Mouse (Mus musculus) CD4-positive helper T cell, adult 2 months (primary cell): ENCODE measurements around the gene Mecr.
A peak's percentile ranks its signal among the peaks of the same experiment; 100 is the strongest.
"Not testable (repeated sequence)": the region's sequence is repeated elsewhere in the genome, so short reads cannot be mapped to it uniquely, and the experiment has no call there.

Experiments
- DNase-seq: peaks from one replicate; pipeline ENCODE4 v3.0.0-alpha.2; 2012; ENCODE audit warnings: low read depth, missing footprints, low spot score

The Mecr gene

DNA sequence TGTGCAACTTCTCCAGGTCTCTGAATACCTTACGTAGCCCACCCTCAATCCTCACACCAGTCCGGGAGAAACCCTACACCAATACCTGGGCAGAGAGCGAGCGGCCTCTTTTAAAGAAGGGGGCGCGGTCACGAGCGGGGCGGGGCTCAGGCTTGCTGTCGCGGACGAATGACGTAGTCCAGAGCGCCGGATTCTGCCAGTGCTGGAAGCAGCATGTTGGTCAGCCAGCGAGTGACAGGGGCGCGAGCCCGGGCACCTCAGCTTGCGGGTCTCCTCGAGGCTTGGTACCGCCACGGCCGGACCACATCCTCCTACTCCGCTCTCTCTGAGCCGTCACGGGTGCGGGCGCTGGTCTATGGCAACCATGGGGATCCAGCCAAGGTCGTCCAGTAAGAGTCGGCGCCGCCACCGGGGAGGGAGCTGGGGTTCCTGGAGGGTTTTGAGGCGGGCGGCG lies at the start of gene Mecr:
Mecr (plus strand) TSS at position 181 of the 454 bp plus-strand sequence.
- DNase-seq = peak; percentile 91

DNA sequence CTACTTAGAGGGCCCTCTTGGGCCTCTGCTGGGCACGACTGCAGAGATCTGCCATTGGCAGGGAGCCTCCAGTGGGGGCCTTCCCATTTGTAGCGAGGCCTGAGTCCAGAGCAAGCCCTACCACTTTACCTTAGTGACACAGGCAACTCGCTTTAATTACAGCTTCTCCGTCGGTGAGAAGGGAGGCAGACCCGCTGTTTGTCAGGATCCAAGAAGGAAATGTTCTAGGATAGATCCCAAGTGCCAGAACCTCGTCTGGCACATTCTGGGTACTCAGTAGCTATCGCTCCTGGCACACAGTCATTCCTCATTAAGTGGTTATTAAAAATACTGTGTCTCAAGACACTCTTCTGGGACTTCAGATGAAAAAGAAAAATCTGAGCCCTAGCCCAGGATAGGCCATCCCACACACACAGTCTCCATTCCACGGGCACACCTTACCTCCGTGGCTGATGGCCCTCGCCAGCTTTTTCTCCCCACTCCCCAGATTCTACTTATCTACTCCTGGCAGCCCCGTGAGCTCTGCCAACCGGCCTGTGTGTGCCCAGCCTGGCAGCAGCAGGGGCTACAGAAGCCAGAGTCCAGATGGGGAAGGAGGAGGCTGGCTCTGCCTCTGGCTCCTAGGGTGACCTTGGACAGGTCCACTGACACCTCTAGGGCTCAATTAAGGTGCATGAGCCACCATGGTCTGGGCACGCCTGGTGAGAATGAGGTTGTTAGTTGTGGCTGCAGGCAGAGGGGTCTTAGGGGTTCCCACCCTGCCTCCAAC lies 46.8 kb upstream of the Mecr start:
- DNase-seq = no peak

DNA sequence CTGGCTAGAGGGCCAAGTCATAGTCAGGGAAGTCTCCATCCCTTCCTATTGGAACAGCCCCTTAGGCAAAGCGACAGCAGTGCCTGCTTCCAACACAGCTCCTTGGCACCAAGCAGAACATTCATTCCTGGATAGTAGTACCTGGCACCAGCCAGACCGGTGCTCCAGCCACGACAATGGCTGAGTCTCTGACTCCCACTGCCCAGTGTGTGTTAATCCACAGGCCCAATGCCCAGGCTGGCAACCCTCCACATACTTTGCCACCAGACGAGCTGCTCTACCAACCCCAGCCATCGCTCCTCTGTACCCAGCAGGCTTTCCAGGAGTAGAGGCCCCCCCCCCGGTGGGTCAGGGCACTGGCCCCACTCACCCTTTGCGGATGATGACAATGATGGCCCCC lies 45.8 kb upstream of the Mecr start:
- DNase-seq = no peak

DNA sequence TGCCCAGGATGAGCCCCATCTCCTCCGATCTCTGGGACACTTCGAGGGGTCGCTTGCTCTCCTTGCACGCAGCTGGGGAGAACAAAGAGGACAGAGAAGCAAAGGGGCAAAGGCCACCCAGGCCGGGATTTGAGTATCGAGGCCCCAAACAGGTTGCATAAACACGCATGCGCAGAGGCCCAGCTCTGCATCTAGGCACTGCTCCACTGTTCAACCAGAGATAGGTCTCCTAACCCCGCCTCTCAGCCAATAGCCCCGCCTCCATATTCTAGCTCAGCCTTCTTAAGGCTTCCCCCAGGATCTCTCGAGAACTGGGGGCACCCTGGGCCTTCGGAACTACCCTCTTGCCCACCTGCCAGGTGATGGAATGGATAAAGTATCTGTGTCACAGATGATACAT lies 45.4 kb upstream of the Mecr start:
- no peak for DNase-seq

DNA sequence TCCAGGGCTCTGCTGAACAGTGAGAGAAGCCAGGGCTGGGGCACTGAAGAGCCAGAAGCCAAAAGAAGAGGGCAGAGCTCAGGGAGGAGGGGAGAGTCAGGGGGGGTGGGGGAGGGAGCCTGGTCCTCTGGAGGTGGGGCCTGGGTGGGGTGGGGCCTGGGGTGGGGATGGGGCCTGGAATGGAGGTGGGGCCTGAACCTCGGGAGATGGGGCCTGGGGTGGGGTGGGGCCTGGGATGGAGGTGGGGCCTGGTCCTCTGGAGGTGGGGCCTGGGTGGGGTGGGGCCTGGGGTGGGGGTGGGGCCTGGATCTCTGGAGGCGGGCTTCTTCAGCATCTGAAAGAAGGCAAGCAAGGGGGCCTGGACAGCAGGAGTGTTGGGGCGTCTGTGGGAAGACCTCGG lies 44.3 kb upstream of the Mecr start:
- DNase-seq = no peak

DNA sequence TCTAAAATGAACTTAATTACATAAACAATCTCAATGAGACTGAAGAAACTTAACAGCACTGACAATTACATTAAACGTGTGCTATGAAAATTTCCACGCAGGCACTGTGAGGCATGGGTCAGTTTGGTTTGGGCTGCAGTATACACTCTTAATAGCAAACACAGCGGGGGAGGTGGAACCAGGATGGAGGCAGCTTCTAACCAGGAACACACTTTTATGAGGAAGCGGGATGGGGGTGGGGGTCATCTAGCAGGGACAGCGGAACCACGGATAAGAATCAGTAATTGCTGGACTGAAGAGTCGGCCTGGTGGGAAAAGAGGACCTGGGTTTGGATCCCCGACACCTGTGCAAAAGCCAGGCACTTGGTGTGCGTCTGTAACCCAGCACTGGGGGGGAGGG lies 39.4 kb upstream of the Mecr start:
- no peak for DNase-seq

DNA sequence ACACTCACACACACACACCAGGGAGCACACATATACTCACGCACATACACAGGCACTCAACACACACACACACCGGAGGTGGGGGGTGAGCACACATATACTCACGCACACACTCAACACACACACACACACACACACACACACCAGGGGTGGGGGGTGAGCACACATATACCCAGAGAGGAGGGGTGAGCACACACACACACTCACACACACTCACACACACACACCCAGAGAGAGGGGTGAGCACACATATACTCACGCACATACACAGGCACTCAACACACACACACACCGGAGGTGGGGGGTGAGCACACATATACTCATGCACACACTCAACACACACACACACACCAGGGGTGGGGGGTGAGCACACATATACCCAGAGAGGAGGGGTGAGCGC lies 38.5 kb upstream of the Mecr start:
- DNase-seq = not testable (repeated sequence)

DNA sequence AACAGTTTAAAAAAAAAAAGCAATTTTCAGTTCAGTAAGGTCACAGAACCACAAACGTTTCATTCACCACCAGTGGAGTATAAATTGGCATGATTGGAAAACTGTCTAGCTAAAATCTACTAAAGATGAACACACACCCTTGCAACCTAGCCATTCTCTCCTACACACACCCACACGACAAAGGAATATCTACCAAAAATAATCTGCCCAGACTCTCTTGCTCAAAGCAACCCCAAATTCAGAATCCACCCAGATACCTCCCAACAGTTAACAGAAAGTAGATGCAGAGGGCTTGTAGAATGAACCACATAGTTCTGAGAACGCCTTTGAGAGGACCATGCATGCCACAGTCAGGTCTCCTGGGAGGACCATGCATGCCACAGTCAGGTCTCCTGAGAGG lies 38.0 kb upstream of the Mecr start:
- no peak for DNase-seq

DNA sequence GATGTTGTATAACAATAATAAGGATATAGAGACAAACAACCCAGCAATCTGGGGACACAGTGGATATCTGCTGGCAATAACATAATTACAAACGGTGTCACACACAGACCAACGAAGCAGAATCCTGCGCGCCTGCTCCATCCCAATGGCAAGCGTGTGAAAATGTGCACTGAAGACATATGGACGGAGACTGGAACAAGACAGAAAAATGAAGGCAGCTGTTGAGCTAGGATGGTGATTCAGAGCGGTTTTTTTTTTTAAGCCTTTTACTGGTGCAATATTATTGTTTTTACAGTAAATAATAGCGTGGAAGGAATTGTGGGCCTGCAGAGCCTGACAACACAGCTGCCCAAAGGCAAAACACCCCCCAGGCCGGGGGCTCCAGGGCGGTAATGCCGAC lies 30.8 kb upstream of the Mecr start:
- no peak for DNase-seq

DNA sequence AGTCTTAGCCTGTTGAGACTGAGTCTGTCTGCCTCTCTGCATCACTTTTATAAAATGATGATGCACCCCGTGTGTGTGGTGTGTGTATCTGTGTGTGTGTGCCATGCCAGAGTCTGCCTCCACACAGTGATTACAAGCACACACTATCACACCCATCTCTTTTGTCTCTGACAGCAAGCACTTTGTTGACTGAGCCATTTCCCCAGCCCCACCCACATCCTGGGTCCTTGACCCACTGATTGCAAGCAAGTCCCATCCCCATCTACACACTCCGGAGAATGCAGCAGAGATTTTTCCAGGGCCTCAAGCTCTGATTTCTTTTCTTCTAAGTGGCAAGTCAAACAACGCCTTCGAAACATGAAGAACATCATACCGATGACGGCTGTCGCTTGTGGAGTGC lies 29.5 kb upstream of the Mecr start:
- DNase-seq = no peak

DNA sequence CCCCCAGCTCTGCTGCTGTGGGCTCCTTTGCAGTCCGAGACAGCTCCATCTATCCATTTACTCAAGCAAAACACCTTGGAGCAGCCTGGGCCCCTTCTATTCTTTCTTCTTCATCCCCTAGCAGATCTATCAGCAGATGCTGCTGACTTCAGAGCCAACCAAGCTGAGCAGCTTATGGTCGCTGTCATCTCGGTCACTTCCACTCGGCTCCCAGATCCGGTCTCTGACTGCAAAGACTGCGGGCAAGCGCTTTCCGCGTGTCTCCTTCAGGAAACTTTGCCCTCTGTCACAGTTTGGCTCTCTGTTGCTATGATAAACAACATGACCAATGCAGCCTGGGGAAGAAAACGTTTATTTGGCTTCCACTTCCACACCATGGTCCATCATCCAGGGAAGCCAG lies 28.4 kb upstream of the Mecr start:
- no peak for DNase-seq

DNA sequence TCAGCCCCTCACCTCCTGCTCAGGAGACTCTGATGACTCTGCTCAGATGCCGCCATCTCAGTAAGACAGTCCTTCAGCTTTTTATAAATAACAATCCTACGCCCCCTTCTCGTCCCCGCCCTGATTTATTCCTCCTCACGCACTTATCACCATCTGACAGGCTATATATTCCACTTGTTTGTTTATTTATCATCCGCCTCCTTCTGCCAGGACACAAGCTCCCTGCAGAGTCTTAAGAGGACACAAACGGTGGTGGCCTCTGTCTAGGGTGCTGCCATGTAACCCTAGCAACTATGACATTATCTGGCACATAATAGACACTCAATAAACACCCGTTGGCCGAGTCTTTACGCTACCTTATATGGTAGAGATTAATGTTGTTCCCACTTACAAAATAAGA lies 27.5 kb upstream of the Mecr start:
- no peak for DNase-seq

DNA sequence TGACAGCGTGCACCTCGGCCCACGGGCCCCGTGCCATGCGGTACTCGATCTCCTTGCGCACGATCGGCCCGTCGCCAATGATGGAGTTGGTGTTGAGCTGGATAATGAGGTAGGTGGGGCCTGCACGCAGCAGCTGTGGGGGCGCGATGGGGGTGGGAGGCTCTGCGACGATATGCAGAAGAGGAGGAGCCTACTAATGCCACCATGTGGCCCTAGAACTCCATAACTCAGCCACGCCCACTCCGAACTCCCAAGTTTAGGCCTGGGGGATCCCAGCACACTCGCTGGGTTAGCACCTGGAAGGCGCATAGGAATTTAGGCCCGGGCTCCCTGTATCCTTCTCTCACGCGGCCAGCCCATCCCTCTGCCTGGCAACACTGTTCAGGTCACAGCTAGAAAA lies 24.3 kb upstream of the Mecr start:
- DNase-seq = no peak

DNA sequence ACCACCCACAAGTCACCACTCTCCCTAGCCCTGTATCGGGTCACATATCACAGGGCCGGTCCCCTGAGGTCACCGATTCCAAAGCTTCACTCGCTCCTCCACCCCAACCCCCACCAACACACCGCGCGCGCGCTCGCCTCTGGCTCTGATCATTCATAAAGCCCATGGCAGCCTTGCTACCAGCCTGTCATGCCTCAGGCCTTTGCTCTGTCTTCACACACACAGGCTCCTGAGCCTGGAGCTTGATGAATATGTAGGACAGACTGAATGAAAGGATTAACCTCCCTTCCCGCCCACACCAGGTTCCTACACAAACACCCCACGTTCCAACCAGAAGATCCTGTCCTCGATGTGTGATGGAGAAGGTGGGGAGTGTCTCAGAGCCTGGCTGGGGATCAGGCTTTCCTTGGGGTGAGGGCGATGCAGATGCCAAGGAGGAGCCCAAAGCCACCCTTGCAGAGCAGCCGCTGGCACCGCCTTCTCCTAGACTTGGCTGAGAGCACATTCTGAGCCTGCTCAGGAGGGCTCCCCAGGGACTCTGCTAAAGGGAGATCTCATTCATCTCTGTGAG lies 22.0 kb upstream of the Mecr start:
- DNase-seq = no peak

DNA sequence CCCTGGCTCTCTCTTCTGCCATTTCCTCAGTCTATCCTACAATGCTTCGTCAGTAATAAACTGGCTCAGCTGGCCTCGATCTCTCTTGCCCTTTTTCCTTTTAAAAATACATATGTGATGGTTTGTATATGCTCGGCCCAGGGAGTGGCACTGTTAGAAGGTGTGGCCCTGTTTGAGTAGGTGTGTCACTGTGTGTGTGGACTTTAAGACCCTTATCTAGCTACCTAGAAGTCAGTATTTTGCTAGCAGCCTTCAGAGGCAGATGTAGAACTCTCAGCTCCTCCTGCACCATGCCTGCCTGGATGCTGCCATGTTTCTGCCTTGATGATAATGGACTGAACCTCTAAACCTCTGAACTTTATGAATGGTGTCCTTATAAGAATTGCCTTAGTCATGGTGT lies 20.7 kb upstream of the Mecr start:
- DNase-seq = no peak

DNA sequence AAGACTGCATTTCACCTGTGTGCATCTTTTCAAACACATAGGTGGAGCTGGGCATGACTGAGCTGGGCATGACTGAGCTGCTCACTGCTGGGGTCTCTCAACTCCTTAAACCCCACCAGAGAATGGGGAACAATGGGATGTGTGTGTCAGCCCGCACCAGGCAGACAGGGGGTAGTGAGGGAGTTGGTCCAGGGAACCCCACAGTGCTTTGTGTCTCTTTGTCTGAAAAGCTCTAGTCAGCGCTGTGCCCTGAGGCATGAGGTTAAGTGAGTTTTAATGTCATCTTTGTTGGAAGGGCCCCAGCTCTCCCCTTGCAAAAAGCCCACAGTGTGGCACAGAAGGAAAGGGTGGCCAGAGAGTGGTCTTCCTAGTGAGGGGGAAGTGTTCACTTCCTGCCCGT lies 18.3 kb upstream of the Mecr start:
- no peak for DNase-seq

DNA sequence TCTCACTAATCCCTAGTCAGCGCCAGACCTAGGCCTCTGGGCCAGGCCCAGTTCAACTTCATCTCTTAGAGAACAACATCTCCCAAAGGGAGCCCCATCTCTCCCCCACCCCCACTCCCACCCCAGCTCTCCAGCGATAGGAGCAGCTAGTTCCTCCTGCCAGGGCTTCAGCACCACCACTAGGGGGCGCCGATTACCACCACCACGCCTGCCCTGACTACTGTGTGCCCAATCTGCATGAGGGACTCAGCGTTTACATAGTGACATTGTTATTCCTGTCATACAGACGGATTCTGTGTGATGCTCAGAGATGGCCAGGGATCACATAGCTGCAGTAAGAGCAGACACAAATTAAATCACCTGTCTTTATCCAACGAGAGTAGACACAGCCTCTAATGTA lies 17.4 kb upstream of the Mecr start:
- peak; percentile 58 for DNase-seq

DNA sequence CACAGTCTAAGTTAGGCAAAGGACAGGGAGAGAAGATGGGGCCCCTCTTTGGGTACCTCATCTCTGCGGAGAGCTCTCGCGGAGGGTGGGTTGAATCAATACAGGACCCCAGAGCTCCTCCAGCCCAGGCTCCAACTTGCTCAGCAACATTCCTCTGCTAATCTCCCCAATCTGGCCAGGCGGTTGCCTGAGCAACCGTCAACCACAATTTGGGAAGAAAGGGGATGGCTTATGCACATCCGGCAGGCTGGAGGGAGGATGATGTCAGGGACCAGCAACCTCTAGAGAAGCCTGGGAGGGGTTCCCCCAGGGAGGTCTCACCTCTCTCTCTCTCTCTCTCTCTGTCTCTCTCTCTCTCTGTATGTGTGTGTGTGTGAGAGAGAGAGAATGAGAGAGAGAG lies 16.4 kb upstream of the Mecr start:
- no peak for DNase-seq

DNA sequence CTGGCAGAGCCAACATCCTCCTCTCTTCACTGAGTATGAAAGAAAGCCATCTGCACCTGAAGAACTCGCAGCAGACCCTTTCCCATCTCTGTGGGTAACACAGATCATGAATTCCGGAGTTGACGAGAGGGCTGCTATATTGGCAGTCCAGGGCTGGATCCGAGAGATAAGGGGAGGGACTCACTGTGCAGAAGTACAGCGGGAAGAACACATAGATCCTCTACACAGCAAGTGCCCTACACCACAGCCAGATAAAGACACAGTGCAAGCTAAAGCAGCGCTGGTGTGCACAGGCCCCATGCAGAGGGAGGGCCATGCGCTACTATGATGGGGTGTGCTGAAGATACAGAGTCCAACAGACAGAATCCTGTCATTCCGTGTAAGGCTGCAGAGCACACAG lies 14.1 kb upstream of the Mecr start:
- no peak for DNase-seq

DNA sequence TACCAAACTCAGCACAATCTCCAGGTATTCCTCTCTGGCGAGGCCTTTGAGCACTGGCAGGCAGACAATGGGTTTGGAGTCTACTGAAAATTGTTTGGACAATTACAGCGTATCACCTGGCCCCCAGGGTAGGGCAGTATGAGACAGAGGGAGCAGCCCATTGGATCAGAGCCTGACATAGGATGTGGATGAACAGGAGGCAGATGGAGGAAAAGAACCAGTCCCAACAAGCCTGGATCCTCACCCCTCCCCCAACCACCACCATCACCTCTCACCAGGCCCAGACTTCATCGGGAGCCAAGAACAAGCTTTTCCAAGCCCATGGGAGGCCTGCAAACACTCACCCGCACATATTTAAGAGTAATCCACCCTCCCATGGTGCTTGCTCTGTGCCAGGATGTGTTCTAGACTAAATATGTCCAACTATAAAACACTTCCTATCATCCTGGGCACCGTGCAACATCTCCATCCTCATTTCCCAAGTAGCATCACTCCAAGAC lies 11.7 kb upstream of the Mecr start:
- DNase-seq = no peak

DNA sequence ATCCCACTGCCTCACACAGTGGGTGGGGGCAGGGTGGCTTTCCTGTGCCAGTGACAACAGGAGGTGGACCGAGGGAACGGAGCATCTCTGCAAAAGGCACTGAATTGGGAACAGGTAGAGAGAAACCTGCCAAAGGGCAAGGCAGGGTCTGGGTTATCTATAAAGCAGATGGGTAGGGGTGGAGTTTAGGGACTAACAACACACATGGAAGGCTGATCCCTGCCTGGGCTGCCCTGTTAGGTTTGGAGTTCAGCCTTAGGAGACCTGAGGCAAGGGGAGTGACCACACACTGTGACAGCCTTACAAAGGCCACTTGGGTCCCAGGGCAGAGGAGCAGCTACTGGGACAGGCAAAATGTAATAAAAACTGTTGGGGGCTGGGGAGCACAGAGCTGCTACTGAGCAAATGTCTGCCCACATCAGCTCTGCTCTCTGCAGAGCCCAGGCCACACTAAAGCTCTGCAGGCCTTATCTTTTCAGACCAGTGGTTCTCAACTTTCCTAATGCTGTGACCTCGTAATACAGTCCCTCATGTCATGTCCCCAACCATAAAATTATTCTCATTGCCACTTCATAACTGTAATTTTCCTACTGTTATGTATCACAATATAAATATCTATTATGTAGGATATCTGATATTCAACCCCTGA lies 10.4 kb upstream of the Mecr start:
- DNase-seq = no peak

DNA sequence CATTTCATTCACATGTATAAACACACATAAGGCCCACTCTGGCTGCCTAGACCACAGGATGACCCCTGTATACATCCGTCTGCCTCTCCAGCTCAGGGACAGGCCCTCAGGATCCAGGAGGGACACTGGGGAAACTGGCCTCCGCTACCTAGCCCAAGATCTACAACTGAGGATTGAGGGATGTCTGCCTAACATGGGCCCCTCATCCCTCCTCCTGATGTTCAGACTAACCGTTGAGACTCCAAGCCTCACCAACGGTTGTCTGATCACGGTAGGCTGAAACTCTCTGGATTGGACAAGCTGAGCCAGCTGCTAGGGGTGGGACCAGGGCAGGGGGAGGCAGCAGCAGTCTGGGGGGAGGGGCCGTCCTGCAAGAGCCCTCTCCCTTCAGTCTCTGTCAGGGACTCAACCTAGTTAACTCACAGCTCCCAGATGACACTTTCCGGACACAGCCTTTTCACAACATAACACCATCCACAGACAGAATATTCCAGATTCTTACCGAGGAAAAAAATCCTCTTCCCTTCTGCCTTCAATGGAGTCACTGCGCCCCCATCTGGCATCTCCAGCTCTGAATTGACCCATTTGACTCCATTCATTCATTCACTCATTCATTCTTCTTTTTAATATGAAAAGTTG lies 9.2 kb upstream of the Mecr start:
- no peak for DNase-seq
